Mouse (Mus musculus): ENCODE results near the gene Creld2.
"Not testable (repeated sequence)": the region's sequence is repeated elsewhere in the genome, so short reads cannot be mapped to it uniquely, and the experiment has no call there.

Creld2 gene

GRCm38 (mm10) chr15:88819026-88819905, at the start of gene Creld2, which contains the start of gene Alg12:
Creld2 (plus strand) TSS chr15:88819646.
Alg12 (minus strand) TSS chr15:88819318.
- DNase-seq (ENCODE audit: low spot score) = peak; percentile 99

- not testable (repeated sequence) for DNase-seq (ENCODE audit: low spot score)
These were observed 44.8 kb upstream of the Creld2 start for GRCm38 (mm10) chr15:88774630-88775029.

- DNase-seq (ENCODE audit: low spot score) = no peak
These were observed 27.2 kb upstream of the Creld2 start for GRCm38 (mm10) chr15:88792140-88792850.

- DNase-seq (ENCODE audit: low spot score) = not testable (repeated sequence)
These were observed 24.7 kb upstream of the Creld2 start for GRCm38 (mm10) chr15:88794729-88795128.

- no peak for DNase-seq (ENCODE audit: low spot score)
These were observed 19.5 kb upstream of the Creld2 start for GRCm38 (mm10) chr15:88799950-88800371.

GRCm38 (mm10) chr15:88800921-88801354, 18.5 kb upstream of the Creld2 start:
- DNase-seq (ENCODE audit: low spot score) = no peak

GRCm38 (mm10) chr15:88801903-88802302, 17.5 kb upstream of the Creld2 start:
- DNase-seq (ENCODE audit: low spot score) = no peak

GRCm38 (mm10) chr15:88802348-88802747, 17.1 kb upstream of the Creld2 start:
- no peak for DNase-seq (ENCODE audit: low spot score)

- DNase-seq (ENCODE audit: low spot score) = no peak
These were observed 11.3 kb upstream of the Creld2 start for GRCm38 (mm10) chr15:88808121-88808520.

GRCm38 (mm10) chr15:88810369-88810768, 9.1 kb upstream of the Creld2 start:
- DNase-seq (ENCODE audit: low spot score) = no peak

GRCm38 (mm10) chr15:88813262-88813661, 6.2 kb upstream of the Creld2 start:
- no peak for DNase-seq (ENCODE audit: low spot score)

GRCm38 (mm10) chr15:88813873-88814272, 5.6 kb upstream of the Creld2 start:
- DNase-seq (ENCODE audit: low spot score) = not testable (repeated sequence)

GRCm38 (mm10) chr15:88814411-88815047, 4.9 kb upstream of the Creld2 start:
- no peak for DNase-seq (ENCODE audit: low spot score)

GRCm38 (mm10) chr15:88815196-88815700, 4.2 kb upstream of the Creld2 start:
- no peak for DNase-seq (ENCODE audit: low spot score)

GRCm38 (mm10) chr15:88819906-88820303, 459 bp downstream of the Creld2 start:
- peak; percentile 15 for DNase-seq (ENCODE audit: low spot score)

- no peak for DNase-seq (ENCODE audit: low spot score)
These were observed 2.0 kb downstream of the Creld2 start for GRCm38 (mm10) chr15:88821403-88821802.

- DNase-seq (ENCODE audit: low spot score) = no peak
These were observed 3.1 kb downstream of the Creld2 start for GRCm38 (mm10) chr15:88822513-88822912.

- no peak for DNase-seq (ENCODE audit: low spot score)
These were observed 3.9 kb downstream of the Creld2 start for GRCm38 (mm10) chr15:88823376-88823775.

GRCm38 (mm10) chr15:88827466-88827865, 8.0 kb downstream of the Creld2 start:
- DNase-seq (ENCODE audit: low spot score) = no peak

- DNase-seq (ENCODE audit: low spot score) = peak; percentile 47
These were observed 8.7 kb downstream of the Creld2 start for GRCm38 (mm10) chr15:88827991-88828799.

Measured in spleen, adult 12 weeks (tissue).